Mouse (Mus musculus) liver, postnatal 0 days (tissue): ENCODE data around the gene Nosip.

Source experiments
- CTCF ChIP-seq: sonication (generic); IDR thresholded peaks from 2 replicates; pipeline ENCODE4 v1.5.1; 2016; ENCODE audit warnings: antibody characterized with exemption, low read depth
- EP300 ChIP-seq: IDR thresholded peaks from 2 replicates; pipeline ENCODE4 v1.6.1; 2016; ENCODE audit warnings: antibody characterized with exemption, low read depth, mild to moderate bottlenecking

DNA sequence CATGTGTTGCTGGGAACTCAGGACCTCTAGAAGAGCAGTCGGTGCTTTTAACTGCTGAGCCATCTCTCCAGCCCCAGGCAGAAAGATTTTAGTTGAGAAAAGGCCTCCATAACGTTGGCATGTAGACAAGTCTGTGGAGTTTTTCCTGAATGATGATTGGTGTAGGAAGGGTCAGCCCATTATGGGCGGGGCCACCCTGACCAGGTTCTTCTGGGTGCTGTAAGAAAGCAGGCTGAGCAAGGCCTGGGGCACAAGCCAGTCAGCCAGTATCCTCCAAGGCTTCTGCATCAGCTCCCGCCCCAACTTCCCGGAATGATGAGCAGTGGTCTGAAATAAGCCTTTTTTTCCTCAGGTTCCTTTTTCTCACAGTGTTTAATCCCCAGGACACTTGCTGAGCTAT is 18.8 kb downstream of the Nosip start:
- no peak for TF ChIP-seq CTCF
- no peak for TF ChIP-seq EP300
